Mouse (Mus musculus): Measurements from ENCODE around the gene Prss44. TPM values are rescaled to one million over a fixed set of nuclear protein-coding genes. Genes with fewer than 3 reads are reported as not detected.
"Not testable (repeated sequence)": the region's sequence is repeated elsewhere in the genome, so short reads cannot be mapped to it uniquely, and the experiment has no call there.

Gene Prss44
- polyA plus RNA-seq, 1 experiment from 2014 or later: not detected

GRCm38 (mm10) chr9:110820546-110820945 is 6.8 kb downstream of the Prss44 start:
- H3K27ac ChIP-seq (ENCODE audit: low read depth, low read length); H3K27me3 ChIP-seq (ENCODE audit: control insufficient read depth, insufficient read depth, low read length); H3K9ac ChIP-seq (replicated peaks; ENCODE audit: low read depth, low read length); ATAC-seq (ENCODE audit: low read depth); H3K4me2 ChIP-seq (ENCODE audit: low read depth, low read length); H3K4me1 ChIP-seq (ENCODE audit: control insufficient read depth, insufficient read depth, low read length); H3K4me3 ChIP-seq (ENCODE audit: low read depth, low read length); H3K9me3 ChIP-seq (ENCODE audit: control insufficient read depth, low read length); H3K36me3 ChIP-seq (ENCODE audit: control insufficient read depth, insufficient read depth, low read length): not testable (repeated sequence)

DNA sequence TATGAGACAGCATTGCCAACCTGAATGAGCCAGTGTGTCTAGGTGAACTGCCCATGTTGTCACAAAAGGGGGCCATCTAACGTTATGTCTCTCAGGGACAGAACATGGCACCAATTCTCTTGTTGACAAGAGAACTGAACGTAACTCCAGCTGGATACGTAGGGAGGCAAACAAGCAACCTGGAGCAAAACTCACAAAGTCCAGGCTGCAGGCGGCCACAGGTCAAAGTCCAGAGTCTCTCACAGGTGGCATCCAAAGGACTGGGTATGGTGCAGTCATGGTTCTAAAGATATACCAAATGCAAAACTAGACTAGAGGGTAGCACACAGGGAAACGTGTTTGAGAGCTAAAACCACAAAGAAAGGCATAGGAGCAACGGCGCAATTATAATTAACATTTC is 7.6 kb downstream of the Prss44 start:
- no peak overlapping the region for H3K4me3 ChIP-seq (ENCODE audit: low read depth, low read length)
- no peak overlapping the region for H3K9ac ChIP-seq (replicated peaks; ENCODE audit: low read depth, low read length)
- whole genome bisulfite sequencing: 89% methylated on average over 7 of the region's 7 CpGs
- no peaks in the 10 kb centered on the region for H3K27me3 ChIP-seq (ENCODE audit: control insufficient read depth, insufficient read depth, low read length)
- no peaks in the 10 kb centered on the region for H3K36me3 ChIP-seq (ENCODE audit: control insufficient read depth, insufficient read depth, low read length)
- no peak overlapping the region for H3K4me2 ChIP-seq (ENCODE audit: low read depth, low read length)
- H3K4me1 ChIP-seq (ENCODE audit: control insufficient read depth, insufficient read depth, low read length): no peaks in the 10 kb centered on the region
- ATAC-seq (ENCODE audit: low read depth): no peak
- no peak overlapping the region for H3K27ac ChIP-seq (ENCODE audit: low read depth, low read length)
- no peaks in the 10 kb centered on the region for H3K9me3 ChIP-seq (ENCODE audit: control insufficient read depth, low read length)

DNA sequence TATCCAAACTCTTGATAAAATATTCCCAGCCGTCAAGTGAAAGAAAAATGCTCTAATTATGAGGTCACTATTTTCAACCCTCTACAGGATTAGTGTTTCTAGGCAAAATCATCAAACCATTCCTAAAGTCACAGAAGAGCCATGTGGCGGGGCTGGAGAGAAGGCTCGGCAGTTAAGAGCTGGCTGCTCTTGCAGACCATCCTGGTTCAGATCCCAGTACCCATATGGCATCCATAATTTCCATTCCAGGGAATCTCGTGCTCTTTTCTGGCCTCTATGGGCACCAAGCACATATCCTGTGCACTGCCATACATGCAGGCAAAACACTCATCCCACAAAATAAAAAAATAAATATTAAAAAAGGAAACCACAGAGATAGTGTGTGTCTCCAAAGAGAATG is 11.6 kb downstream of the Prss44 start:
- no peak overlapping the region for H3K4me2 ChIP-seq (ENCODE audit: low read depth, low read length)
- WGBS: 77% methylated on average over 4 of the region's 4 CpGs
- no peak overlapping the region for H3K4me3 ChIP-seq (ENCODE audit: low read depth, low read length)
- H3K36me3 ChIP-seq (ENCODE audit: control insufficient read depth, insufficient read depth, low read length): no peaks in the 10 kb centered on the region
- no peaks in the 10 kb centered on the region for H3K4me1 ChIP-seq (ENCODE audit: control insufficient read depth, insufficient read depth, low read length)
- no peak for ATAC-seq (ENCODE audit: low read depth)
- no peak overlapping the region for H3K27ac ChIP-seq (ENCODE audit: low read depth, low read length)
- no peaks in the 10 kb centered on the region for H3K27me3 ChIP-seq (ENCODE audit: control insufficient read depth, insufficient read depth, low read length)
- H3K9ac ChIP-seq (replicated peaks; ENCODE audit: low read depth, low read length): no peak overlapping the region
- no peaks in the 10 kb centered on the region for H3K9me3 ChIP-seq (ENCODE audit: control insufficient read depth, low read length)

- 74% methylated on average over 7 of the region's 7 CpGs for WGBS
- Histone ChIP-seq H3K27ac (ENCODE audit: low read depth, low read length) (no peak overlapping the region), H3K9me3 (ENCODE audit: control insufficient read depth, low read length) (no peaks in the 10 kb centered on the region), H3K4me1 (ENCODE audit: control insufficient read depth, insufficient read depth, low read length) (no peaks in the 10 kb centered on the region), H3K9ac (replicated peaks; ENCODE audit: low read depth, low read length) (no peak overlapping the region), H3K36me3 (ENCODE audit: control insufficient read depth, insufficient read depth, low read length) (no peaks in the 10 kb centered on the region), H3K27me3 (ENCODE audit: control insufficient read depth, insufficient read depth, low read length) (no peaks in the 10 kb centered on the region), H3K4me2 (ENCODE audit: low read depth, low read length) (no peak overlapping the region), H3K4me3 (ENCODE audit: low read depth, low read length) (no peak overlapping the region)
- ATAC-seq (ENCODE audit: low read depth): no peak
Measured at GRCm38 (mm10) chr9:110825832-110826231, 12.0 kb downstream of the Prss44 start.

GRCm38 (mm10) chr9:110826390-110826789 is 12.6 kb downstream of the Prss44 start, which contains the start of gene Prss43:
Prss43 (plus strand) TSS chr9:110826690.
- H3K27me3 ChIP-seq (ENCODE audit: control insufficient read depth, insufficient read depth, low read length): no peaks in the 10 kb centered on the region
- H3K27ac ChIP-seq (ENCODE audit: low read depth, low read length): no peak within 1 kb of the TSS
- H3K4me2 ChIP-seq (ENCODE audit: low read depth, low read length): no peak within 1 kb of the TSS
- ATAC-seq (ENCODE audit: low read depth): no peak
- no peak within 1 kb of the TSS for H3K9ac ChIP-seq (replicated peaks; ENCODE audit: low read depth, low read length)
- no peaks in the 10 kb centered on the region for H3K9me3 ChIP-seq (ENCODE audit: control insufficient read depth, low read length)
- H3K36me3 ChIP-seq (ENCODE audit: control insufficient read depth, insufficient read depth, low read length): no peaks in the 10 kb centered on the region
- no peaks in the 10 kb centered on the region for H3K4me1 ChIP-seq (ENCODE audit: control insufficient read depth, insufficient read depth, low read length)
- 73% methylated on average over 3 of the region's 3 CpGs for WGBS
- H3K4me3 ChIP-seq (ENCODE audit: low read depth, low read length): no peak within 1 kb of the TSS

DNA sequence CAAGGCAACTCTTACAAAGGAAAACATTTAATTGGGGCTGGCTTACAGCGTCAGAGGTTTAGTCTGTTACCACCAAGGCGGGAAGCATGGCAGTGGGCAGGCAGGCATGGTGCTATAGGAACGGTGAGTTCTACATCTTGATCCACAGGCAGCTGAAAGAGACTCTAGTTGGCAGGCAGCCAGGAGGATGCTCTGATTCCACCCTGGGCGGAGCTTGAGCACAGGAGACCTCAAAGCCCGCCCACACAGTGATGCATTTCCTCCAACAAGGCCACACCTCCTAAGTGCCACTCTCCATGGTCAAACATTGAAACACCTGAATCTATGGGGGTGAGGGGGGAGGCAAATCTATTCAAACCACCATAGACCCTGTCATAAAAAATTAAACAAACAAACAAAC is 19.2 kb downstream of the Prss44 start:
- H3K9ac ChIP-seq (replicated peaks; ENCODE audit: low read depth, low read length): no peak overlapping the region
- no peak overlapping the region for H3K27ac ChIP-seq (ENCODE audit: low read depth, low read length)
- no peaks in the 10 kb centered on the region for H3K36me3 ChIP-seq (ENCODE audit: control insufficient read depth, insufficient read depth, low read length)
- no peaks in the 10 kb centered on the region for H3K27me3 ChIP-seq (ENCODE audit: control insufficient read depth, insufficient read depth, low read length)
- no peaks in the 10 kb centered on the region for H3K9me3 ChIP-seq (ENCODE audit: control insufficient read depth, low read length)
- ATAC-seq (ENCODE audit: low read depth): no peak
- no peaks in the 10 kb centered on the region for H3K4me1 ChIP-seq (ENCODE audit: control insufficient read depth, insufficient read depth, low read length)
- H3K4me3 ChIP-seq (ENCODE audit: low read depth, low read length): no peak overlapping the region
- 73% methylated on average over 5 of the region's 5 CpGs for WGBS
- H3K4me2 ChIP-seq (ENCODE audit: low read depth, low read length): no peak overlapping the region

DNA sequence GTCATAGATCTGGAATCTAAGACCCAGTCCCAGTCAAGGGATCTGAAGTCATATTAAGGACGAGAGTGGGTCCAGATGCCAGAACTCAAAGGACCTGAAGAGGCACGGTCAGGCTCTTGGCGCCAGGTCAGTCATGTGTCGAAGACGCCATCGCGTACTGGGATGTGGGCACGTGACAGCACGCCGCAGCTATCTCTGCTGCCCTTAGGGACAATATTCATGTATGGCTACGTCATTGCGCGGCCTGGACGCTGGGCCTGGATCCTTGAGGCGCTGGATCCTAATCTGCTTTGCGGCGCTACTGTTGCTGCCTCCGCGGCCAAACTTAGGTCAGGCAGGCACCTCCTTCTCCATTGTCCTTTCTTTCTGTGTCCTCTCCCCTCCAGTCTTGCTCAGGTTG is 20.6 kb downstream of the Prss44 start, which contains the start of gene Prss45:
TSS of gene Prss45 (plus strand) at position 178 of the 400 bp plus-strand sequence.
- H3K36me3 ChIP-seq (ENCODE audit: control insufficient read depth, insufficient read depth, low read length): no peaks in the 10 kb centered on the region
- no peaks in the 10 kb centered on the region for H3K27me3 ChIP-seq (ENCODE audit: control insufficient read depth, insufficient read depth, low read length)
- ATAC-seq (ENCODE audit: low read depth): no peak
- no peak within 1 kb of the TSS for H3K9ac ChIP-seq (replicated peaks; ENCODE audit: low read depth, low read length)
- no peak within 1 kb of the TSS for H3K4me2 ChIP-seq (ENCODE audit: low read depth, low read length)
- no peaks in the 10 kb centered on the region for H3K4me1 ChIP-seq (ENCODE audit: control insufficient read depth, insufficient read depth, low read length)
- no peak within 1 kb of the TSS for H3K4me3 ChIP-seq (ENCODE audit: low read depth, low read length)
- 80% methylated on average over 19 of the region's 19 CpGs for WGBS
- H3K9me3 ChIP-seq (ENCODE audit: control insufficient read depth, low read length): no peaks in the 10 kb centered on the region
- H3K27ac ChIP-seq (ENCODE audit: low read depth, low read length): no peak within 1 kb of the TSS

- WGBS: 41% methylated on average over 10 of the region's 10 CpGs
- Histone ChIP-seq H3K9ac (replicated peaks; ENCODE audit: low read depth, low read length) (no peak overlapping the region), H3K4me1 (ENCODE audit: control insufficient read depth, insufficient read depth, low read length) (no peaks in the 10 kb centered on the region), H3K27ac (ENCODE audit: low read depth, low read length) (no peak overlapping the region), H3K4me3 (ENCODE audit: low read depth, low read length) (no peak overlapping the region), H3K4me2 (ENCODE audit: low read depth, low read length) (no peak overlapping the region), H3K27me3 (ENCODE audit: control insufficient read depth, insufficient read depth, low read length) (no peaks in the 10 kb centered on the region), H3K36me3 (ENCODE audit: control insufficient read depth, insufficient read depth, low read length) (no peaks in the 10 kb centered on the region), H3K9me3 (ENCODE audit: control insufficient read depth, low read length) (no peaks in the 10 kb centered on the region)
- no peak for ATAC-seq (ENCODE audit: low read depth)
Measured at GRCm38 (mm10) chr9:110834961-110835360, 21.2 kb downstream of the Prss44 start.

DNA sequence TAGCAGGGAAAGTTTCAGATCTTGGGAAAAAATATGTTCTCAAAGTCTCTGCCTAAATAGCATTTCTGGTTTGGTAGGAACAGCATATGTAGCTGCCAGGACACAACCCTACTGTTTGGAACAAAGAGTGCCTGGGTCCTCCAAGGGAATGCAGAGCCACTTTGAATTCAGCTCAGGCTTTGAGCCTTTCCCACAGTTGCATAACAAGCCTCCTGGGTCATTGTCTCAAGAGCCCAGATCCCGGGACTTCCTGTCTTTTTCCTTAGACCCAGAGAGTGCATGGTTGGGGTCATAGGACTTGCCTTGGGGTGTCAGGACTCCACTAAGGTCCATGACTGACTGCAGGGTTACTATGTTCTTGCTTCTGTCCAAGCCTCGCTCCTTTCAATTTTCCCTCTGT is 22.3 kb downstream of the Prss44 start:
- Histone ChIP-seq H3K9ac (replicated peaks; ENCODE audit: low read depth, low read length) (no peak overlapping the region), H3K27ac (ENCODE audit: low read depth, low read length) (no peak overlapping the region), H3K4me3 (ENCODE audit: low read depth, low read length) (no peak overlapping the region), H3K9me3 (ENCODE audit: control insufficient read depth, low read length) (no peaks in the 10 kb centered on the region), H3K36me3 (ENCODE audit: control insufficient read depth, insufficient read depth, low read length) (no peaks in the 10 kb centered on the region), H3K27me3 (ENCODE audit: control insufficient read depth, insufficient read depth, low read length) (no peaks in the 10 kb centered on the region), H3K4me2 (ENCODE audit: low read depth, low read length) (no peak overlapping the region), H3K4me1 (ENCODE audit: control insufficient read depth, insufficient read depth, low read length) (no peaks in the 10 kb centered on the region)
- ATAC-seq (ENCODE audit: low read depth): no peak
- WGBS: 64% methylated on average over 2 of the region's 2 CpGs

DNA sequence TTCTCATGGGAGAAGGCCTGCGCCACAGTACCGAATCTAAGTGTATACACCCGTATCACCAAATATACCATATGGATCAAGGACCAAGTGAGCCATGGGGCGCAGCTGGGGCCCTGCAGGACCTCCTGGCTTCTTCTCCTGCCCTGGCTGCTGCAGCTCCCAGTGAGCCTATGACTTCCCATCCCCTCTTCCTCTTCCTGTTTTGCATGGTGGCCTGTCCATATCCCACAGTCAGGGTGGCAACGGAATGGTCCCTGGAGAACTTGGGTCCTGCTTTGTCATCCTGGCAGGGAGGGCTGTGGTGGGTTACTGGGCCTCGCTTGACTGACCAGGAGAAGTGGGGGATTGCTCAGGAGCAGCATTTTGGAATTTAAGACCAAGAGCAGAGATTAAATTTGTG is 27.1 kb downstream of the Prss44 start:
- Histone ChIP-seq H3K4me3 (ENCODE audit: low read depth, low read length) (no peak overlapping the region), H3K27ac (ENCODE audit: low read depth, low read length) (no peak overlapping the region), H3K27me3 (ENCODE audit: control insufficient read depth, insufficient read depth, low read length) (no peaks in the 10 kb centered on the region), H3K4me2 (ENCODE audit: low read depth, low read length) (no peak overlapping the region), H3K36me3 (ENCODE audit: control insufficient read depth, insufficient read depth, low read length) (no peaks in the 10 kb centered on the region), H3K9me3 (ENCODE audit: control insufficient read depth, low read length) (no peaks in the 10 kb centered on the region), H3K9ac (replicated peaks; ENCODE audit: low read depth, low read length) (no peak overlapping the region), H3K4me1 (ENCODE audit: control insufficient read depth, insufficient read depth, low read length) (no peaks in the 10 kb centered on the region)
- no peak for ATAC-seq (ENCODE audit: low read depth)
- WGBS: 68% methylated on average over 6 of the region's 6 CpGs
